Mouse (Mus musculus): Measurements from ENCODE around the gene Mamld1. TPM values are rescaled to one million over a fixed set of nuclear protein-coding genes. Genes with fewer than 3 reads are reported as not detected.
"Not testable (repeated sequence)": the region's sequence is repeated elsewhere in the genome, so short reads cannot be mapped to it uniquely, and the experiment has no call there.

Gene Mamld1
- total RNA-seq (2021) = 1 to 10 TPM; 1.8 to 2.2 TPM
- long read RNA-seq, experiment 1 = 0 reads
- long read RNA-seq, experiment 2 = 0 reads

GRCm38 (mm10) chrX:71049864-71050576 is at the start of gene Mamld1:
Gene Mamld1 (plus strand): TSS chrX:71050256.
- peak; percentile 71 for DNase-seq (ENCODE audit: low spot score)

GRCm38 (mm10) chrX:71024718-71025117 is 25.3 kb upstream of the Mamld1 start:
- DNase-seq (ENCODE audit: low spot score) = no peak

DNA sequence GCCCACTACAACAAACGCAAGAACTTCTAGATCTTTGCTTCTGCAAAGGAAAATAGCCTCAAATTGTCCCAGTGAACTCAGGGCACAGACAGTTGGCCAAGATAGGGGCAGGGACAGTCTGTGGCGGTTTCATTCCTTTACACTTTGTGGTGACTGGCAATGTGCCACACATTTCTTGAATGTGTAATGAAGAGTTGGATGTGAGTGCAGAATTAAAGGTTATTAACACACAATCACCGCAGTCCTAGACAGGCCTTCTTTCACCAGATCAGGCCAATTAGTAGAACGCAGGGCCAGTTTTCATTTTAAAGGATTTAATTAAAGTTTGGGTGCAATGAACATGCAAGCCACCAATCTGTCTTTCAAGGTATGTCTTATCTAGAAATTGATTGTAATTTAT is 22.0 kb upstream of the Mamld1 start:
- no peak for DNase-seq (ENCODE audit: low spot score)

GRCm38 (mm10) chrX:71028976-71029375 is 21.1 kb upstream of the Mamld1 start:
- DNase-seq (ENCODE audit: low spot score) = not testable (repeated sequence)

- DNase-seq (ENCODE audit: low spot score) = peak; percentile 1
These were observed 738 bp downstream of the Mamld1 start for GRCm38 (mm10) chrX:71050677-71051311.

DNA sequence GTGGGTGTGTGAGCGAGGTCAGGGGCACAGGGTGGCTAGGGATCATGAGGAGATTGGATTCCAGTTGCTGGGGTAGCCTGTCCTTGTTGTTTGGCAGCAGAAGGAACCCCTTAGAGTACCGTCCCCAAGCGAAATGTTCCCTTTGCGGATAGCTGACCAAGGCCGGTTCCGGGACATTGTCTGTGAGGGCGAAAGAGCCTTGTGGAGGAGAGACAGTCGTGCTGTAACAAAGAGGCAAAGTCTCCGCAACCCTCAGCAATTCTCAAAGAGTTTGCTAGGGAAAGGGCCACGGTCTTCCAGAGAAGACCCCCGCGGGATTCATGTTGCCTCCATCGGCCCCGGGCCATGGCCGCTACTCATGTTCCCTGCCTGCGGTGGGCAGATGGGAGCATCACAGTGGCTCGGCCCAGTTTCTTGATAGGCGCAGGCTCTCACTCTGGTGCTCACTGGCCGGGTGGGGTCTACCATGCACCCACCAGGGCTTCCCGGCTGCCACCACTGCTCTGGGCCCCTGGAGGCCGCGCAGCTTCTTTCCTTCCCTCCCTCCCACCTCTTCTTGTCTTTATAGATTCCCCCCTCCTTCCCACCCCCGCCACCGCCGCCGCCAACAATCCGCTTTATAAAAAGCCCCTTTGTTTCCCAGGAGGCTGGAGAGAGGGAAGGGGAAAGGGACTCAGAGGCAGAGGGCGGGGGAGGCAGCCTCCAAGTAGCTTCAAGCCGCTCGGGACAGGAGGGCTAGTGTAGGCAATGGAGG is 1.5 kb downstream of the Mamld1 start:
- DNase-seq (ENCODE audit: low spot score) = no peak

- DNase-seq (ENCODE audit: low spot score) = peak; percentile 78
These were observed 2.0 kb downstream of the Mamld1 start for GRCm38 (mm10) chrX:71052115-71052478.

DNA sequence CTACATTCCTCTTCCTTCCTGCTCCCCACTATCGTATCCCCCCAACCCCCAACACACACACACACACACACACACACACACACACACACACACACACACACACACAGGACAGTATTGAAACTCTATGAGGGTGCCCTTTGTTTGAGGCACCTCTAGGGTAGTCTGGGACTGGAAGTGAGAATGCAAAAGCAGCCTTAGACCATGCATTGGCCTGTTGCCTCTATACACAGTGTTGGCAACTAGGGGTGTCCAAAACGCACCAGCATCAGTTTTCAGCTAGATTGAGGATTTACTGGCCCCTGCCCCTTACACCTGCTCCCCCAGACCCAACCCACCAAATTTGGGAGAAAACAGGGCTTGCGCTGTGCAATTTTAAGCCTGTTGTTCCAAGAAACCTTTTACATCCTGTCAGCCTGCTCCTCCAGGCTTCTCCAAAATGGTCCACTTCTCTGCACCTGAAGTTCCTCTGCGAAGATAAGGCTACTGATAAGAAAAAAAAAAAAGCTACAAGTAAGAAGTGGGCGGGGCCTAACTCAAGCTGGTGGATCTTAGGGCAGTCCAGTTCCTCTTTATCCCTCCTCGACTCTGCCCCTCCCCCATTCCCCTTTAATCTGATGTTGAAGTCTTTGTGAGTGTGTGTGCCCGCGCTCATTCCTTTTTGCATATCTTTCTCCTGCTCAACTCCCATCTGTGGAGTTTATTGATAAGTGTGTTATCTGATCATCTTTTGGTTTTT is 2.6 kb downstream of the Mamld1 start:
- peak; percentile 4 for DNase-seq (ENCODE audit: low spot score)

- no peak for DNase-seq (ENCODE audit: low spot score)
These were observed 3.2 kb downstream of the Mamld1 start for GRCm38 (mm10) chrX:71053246-71053645.

DNA sequence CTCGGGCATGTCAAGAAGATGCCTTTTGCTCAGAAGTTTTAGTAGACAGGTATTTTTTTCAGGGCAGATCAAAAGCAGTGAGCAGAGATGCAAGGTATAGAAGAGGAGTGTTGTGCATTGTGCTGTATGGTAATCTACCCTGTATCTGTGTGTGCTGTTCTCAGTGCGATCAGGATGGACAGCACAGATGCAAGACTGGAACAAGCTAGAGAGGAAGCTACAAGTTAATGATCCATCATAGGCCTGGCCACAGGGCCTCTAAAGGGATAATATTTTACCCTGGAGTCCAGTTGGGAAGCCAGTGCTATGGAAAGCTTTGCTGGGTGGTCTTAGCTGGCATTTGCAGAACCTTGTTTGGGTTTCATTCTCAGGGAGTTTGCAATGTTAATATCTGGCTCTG is 6.9 kb downstream of the Mamld1 start:
- DNase-seq (ENCODE audit: low spot score) = no peak

DNA sequence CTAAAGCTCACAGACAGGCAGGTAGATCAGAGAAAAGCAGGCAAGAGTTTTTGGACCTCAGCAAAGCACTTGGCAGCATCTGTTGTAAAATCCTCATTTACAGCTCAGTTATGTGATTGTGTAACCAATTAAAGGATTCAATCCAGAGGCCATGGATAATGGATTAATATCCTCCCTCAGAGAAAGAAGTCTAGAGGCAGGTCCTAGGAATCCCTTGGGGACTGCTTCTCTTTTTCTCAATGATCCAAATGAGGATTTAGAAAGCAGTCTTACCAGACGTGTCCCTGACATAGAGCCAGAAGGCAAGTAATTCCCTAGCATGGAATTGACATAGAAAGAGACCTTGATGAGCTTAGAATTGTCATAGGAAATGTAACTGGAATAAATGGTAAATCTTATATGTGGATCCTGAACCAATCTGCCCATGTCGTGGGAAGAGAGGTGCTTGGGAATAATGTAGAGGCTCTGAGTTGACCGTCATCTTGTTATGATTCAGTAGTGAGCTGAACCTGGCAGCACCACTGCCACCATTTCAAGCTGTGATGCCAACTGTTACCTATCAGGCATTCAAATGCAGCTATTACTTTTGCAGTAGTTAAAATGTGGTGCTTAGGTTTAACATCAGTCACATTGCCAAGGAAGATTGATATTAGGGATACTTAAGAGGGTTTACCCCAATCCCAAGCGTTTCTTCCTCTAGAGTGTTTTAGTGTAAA is 35.2 kb downstream of the Mamld1 start:
- no peak for DNase-seq (ENCODE audit: low spot score)

DNA sequence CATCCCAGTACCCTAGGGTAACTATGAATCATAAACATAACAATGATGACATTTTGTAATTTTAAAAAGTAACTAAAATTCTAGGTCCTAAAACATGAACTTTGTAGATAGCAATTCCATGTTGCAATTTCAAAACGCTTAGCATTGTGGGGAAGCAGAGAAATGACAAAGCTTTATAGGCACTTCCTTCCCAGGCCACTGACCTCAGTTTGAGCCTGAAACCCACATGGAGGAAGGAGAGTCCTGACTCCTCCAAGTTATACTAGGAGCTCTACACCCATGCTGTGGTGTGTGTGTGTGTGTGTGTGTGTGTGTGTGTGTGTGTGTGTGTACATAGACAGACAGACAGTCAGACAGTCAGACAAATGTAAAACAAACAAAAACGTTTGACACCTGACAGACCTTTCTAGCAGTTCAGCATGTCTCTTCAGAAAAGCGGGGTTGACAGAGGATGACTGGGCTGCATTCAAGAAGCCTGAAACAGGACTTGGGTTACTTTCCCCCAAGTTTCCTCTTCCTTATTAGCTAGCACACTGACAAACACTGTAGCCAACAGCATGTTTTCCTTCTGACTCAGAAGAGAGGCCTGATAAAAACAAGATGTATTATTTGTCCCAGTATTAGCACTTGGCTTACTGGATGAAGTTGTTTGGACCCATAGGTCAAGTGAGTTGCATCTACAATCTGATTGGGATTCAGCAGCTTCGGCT is 37.5 kb downstream of the Mamld1 start:
- no peak for DNase-seq (ENCODE audit: low spot score)

DNA sequence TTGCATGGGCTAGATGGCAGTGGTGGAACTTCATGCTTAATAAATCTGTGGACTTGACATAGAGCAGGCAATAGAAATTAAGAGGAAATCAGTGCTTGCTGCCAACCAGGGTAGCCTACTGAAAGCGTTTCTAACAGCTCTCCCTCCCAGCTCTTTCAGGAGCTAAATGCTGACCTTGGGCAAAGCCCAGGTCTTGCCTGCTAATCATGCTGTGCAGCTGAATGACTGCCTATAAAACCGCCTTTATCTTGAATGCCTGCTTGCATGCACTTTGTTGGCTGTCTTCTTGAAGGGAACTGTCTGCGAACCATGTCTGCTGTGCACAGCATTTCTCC is 38.0 kb downstream of the Mamld1 start:
- no peak for DNase-seq (ENCODE audit: low spot score)

DNA sequence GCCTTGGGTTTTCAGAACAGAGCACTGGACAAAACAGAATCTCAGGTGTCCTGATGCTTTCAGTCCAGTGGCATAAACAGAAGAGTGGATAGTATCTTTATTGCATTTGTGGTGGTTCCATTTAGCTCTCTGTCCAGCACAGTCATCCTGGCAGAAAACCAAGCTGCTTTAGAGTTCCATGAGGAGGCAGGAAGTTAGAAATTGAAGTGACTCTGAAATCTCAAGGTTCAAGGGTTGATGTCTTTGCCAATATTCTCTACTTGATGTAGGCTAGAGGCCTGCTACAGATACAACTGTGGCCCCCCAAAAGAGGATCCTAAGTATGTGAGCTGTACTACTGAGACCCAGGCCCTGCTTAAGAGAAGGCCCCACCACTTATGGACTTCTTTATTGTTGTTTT is 55.8 kb downstream of the Mamld1 start:
- DNase-seq (ENCODE audit: low spot score) = peak; percentile 6

DNA sequence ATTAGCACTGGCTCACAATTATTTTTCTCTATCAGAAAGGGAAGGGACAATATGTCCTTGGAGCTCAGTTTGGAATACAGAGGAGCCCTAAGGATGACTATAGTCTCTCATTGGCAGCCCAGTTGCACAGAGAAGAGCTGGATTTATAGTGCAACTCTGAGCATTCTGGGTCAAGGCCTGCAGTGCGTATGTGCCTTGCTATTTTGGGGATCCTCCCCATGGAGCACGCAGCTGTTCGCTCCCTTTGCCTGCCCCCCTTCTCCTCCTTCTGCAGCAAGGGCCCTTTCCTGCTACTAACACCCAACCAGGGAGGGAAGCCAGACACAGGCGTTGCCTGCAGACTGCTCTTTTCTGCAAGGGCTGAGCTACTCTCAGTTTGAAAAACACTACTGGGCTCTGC is 56.3 kb downstream of the Mamld1 start:
- peak; percentile 68 for DNase-seq (ENCODE audit: low spot score)

DNA sequence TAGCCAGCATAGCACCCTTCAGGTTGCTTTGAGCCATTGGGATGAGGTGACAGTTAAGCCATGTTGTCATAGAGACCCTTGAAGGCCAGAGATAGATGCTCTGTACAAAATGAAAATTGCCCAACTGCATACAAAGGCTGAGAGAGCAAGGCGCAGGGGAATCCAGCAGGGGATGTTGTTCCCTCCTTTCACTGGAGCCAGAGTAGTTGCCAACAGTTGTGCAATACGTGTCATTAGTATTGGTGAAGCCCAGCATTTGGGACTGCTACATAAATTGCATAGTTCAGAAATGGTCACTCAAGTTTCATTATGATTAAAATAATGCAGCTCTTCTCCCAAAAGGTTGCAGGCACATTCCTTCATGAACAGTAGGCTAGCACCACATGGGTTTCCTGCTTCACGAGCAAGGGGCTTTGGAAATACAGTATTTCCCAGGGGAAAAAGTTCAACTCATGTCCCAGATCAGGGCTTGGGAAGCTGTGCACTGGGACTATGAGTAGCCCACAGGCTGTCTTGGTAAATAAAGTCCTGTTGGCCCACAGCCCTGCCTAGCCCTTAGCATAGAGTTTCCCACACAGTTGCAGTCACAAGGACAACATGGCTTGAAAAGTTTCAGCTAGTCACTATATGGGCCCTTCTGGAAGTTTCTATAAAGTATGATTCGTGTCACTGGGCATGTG is 58.1 kb downstream of the Mamld1 start:
- DNase-seq (ENCODE audit: low spot score) = peak; percentile 52

GRCm38 (mm10) chrX:71110333-71110732 is 60.3 kb downstream of the Mamld1 start:
- DNase-seq (ENCODE audit: low spot score) = peak; percentile 7

- no peak for DNase-seq (ENCODE audit: low spot score)
These were observed 72.6 kb downstream of the Mamld1 start for GRCm38 (mm10) chrX:71122359-71123293.

- DNase-seq (ENCODE audit: low spot score) = no peak
These were observed 75.0 kb downstream of the Mamld1 start for GRCm38 (mm10) chrX:71125013-71125412.

All from gastrocnemius, adult 18-20 months (tissue).